7 mouse cellular contexts compared by ENCODE assay signal in the genomic region with DNA sequence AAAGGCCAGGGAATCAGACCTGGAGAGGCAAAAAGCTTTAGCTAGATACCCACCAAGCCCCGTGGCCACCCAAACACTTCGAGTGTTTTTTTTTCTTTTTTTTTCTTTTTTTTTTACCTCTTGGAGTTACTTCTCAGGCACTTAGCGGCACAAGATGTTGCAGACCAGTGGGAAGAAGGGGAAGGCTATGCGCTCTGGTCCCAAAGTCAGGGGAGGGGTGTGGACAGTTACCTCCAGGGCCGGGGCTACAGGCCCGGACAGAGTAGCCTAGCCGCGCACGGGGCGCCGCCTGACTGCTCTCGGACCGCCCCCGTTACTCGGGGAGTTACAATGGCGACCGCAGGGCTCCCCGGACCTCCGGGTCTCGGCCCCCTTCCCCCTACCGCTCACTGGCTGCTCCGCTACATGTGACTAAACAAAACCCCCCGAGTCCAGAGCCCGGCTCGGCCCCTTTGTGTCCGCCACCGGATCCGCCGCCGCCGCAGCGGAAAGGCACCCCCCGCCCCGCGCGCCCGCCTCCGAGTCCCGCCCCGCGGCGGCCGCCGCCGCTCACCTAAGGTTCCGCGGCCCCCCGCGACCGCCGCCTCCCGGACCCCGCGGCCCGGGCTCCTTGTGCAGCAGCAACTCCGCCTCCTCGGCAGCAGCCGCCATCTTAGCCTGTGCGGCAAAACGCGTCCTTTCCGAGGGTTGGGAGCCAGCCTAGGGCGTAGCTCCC. TPM values are rescaled to one million over a fixed set of nuclear protein-coding genes. Genes with fewer than 3 reads are reported as not detected.
DNase-seq lines count a peak whose midpoint lies in the region; ATAC-seq and TF ChIP-seq lines count a peak whose summit lies in the region.

No protein-coding gene starts in this region.

- intact Hi-C loops in left cerebral cortex, postnatal 4 days (cut with DNase I), result no loop called here

- under 1% methylated on average over 63 of the region's 63 CpGs for WGBS in forebrain, embryonic 14.5 days
- 1% methylated on average over 49 of the region's 63 CpGs for WGBS in hindbrain, embryonic 11.5 days

- H3K9me3 ChIP-seq in G1E (replicated peaks), result no peaks in the 10 kb centered on the region
- H3K9me3 ChIP-seq in forebrain, embryonic 14.5 days (replicated peaks; ENCODE audit: control insufficient read depth, low read length), result no peaks in the 10 kb centered on the region
- no peaks in the 10 kb centered on the region for H3K9me3 ChIP-seq in hindbrain, embryonic 11.5 days (ENCODE audit: control insufficient read depth, low read length)

- H3K4me2 ChIP-seq in forebrain, embryonic 14.5 days (ENCODE audit: low read length), result peak overlapping the region; percentile 76
- H3K4me2 ChIP-seq in hindbrain, embryonic 11.5 days (replicated peaks; ENCODE audit: low read depth, low read length), result peak overlapping the region; percentile 71

- H3K9ac ChIP-seq in forebrain, embryonic 14.5 days (ENCODE audit: low read length), result peak overlapping the region; percentile 97
- peak overlapping the region; percentile 99 for H3K9ac ChIP-seq in hindbrain, embryonic 11.5 days (ENCODE audit: low read depth, low read length)

- peaks cover 29% of the 10 kb centered on the region for H3K36me3 ChIP-seq in G1E (replicated peaks)
- peaks cover 6% of the 10 kb centered on the region; the same call in 1 of the 2 replicates for H3K36me3 ChIP-seq in forebrain, embryonic 14.5 days (ENCODE audit: control insufficient read depth, insufficient read depth, low read length)
- H3K36me3 ChIP-seq in hindbrain, embryonic 11.5 days (ENCODE audit: control insufficient read depth, insufficient read depth, low read length), result no peaks in the 10 kb centered on the region

- no peak for TF ChIP-seq CTCF in G1E (IDR thresholded peaks at IDR 0.05; ENCODE audit: low read depth, low read length)

- H3K4me1 ChIP-seq in G1E (ENCODE audit: insufficient read depth, low read depth, low read length), result peaks cover 38% of the 10 kb centered on the region
- peaks cover 14% of the 10 kb centered on the region; the same call in 1 of the 2 replicates for H3K4me1 ChIP-seq in forebrain, embryonic 14.5 days (ENCODE audit: control insufficient read depth, insufficient read depth, low read length)
- peaks cover 6% of the 10 kb centered on the region; the same call in 1 of the 2 replicates for H3K4me1 ChIP-seq in hindbrain, embryonic 11.5 days (replicated peaks; ENCODE audit: control insufficient read depth, insufficient read depth, low read length)

- ATAC-seq in G1E (ENCODE audit: extremely low read depth, insufficient number of reproducible peaks, low FRiP score, poor library complexity, severe bottlenecking), result peak; percentile 30
- ATAC-seq in forebrain, embryonic 14.5 days, result peak; percentile 89
- peak; percentile 92 for ATAC-seq in hindbrain, embryonic 11.5 days (ENCODE audit: low FRiP score)

- peak; percentile 76 for DNase-seq in G1E (ENCODE audit: low spot score)
- peak; percentile 77 to 86 for DNase-seq in adrenal gland, postnatal 36 days
- peak; percentile 84 for DNase-seq in forebrain, embryonic 14.5 days (ENCODE audit: low spot score)
- peak; percentile 82 for DNase-seq in hindbrain, embryonic 11.5 days (ENCODE audit: low spot score)
- peak; percentile 84 for DNase-seq in left cerebral cortex, postnatal 4 days
- DNase-seq in mesoderm, embryonic 11.5 days (ENCODE audit: low read depth, low spot score), result peak; percentile 86
- DNase-seq in spleen, postnatal 10 days (ENCODE audit: low spot score in 2 of 2), result peak; percentile 74 to 83

- H3K27ac ChIP-seq in forebrain, embryonic 14.5 days (ENCODE audit: low read depth, low read length), result peak overlapping the region; percentile 99
- peak overlapping the region; percentile 99 for H3K27ac ChIP-seq in hindbrain, embryonic 11.5 days (ENCODE audit: low read depth, low read length)

- peak overlapping the region; percentile 83 for H3K4me3 ChIP-seq in G1E (ENCODE audit: low read depth, low read length)
- peak overlapping the region; percentile 83 for H3K4me3 ChIP-seq in forebrain, embryonic 14.5 days (ENCODE audit: low read depth, low read length)
- H3K4me3 ChIP-seq in hindbrain, embryonic 11.5 days (ENCODE audit: low read depth, low read length), result peak overlapping the region; percentile 90

- peaks cover 3% of the 10 kb centered on the region; the same call in 1 of the 2 replicates for H3K27me3 ChIP-seq in G1E (ENCODE audit: insufficient read depth, low read length)
- H3K27me3 ChIP-seq in forebrain, embryonic 14.5 days (replicated peaks; ENCODE audit: control insufficient read depth, insufficient read depth, low read length), result no peaks in the 10 kb centered on the region
- no peaks in the 10 kb centered on the region for H3K27me3 ChIP-seq in hindbrain, embryonic 11.5 days (ENCODE audit: control insufficient read depth, insufficient read depth, low read length)

RNA-seq across cellular contexts. Expression of a gene that starts 1.2 kb away (rescaled TPM):
- total RNA-seq in G1E (2014; fragmentation: Nextera tagmentation) (97.8 and 114 TPM in 2 replicates), G1E (2017) (75.4 and 83.8 TPM in 2 replicates)
- polyA plus RNA-seq in G1E (2012), result 13.1 and 13.9 TPM in 2 replicates
- total RNA-seq in adrenal gland, postnatal 36 days (2021), result 10 to 100 TPM; 68.9 to 70.1 TPM
- 106 and 110 TPM in 2 replicates for polyA plus RNA-seq in forebrain, embryonic 14.5 days (2014; fragmentation: Nextera tagmentation; extraction: Ambion mirVana)
- polyA plus RNA-seq in hindbrain, embryonic 11.5 days (2014; fragmentation: Nextera tagmentation; extraction: Ambion mirVana), result 86.4 and 119 TPM in 2 replicates
- total RNA-seq in left cerebral cortex, postnatal 4 days (2021), result 100 to 1,000 TPM; 106 to 109 TPM

Comparison
In these comparisons a context has a peak if more than half of its experiments do, and no peak if none do; other contexts are left out.
1. Peak in every context shown above with its lines: DNase-seq, ATAC-seq, H3K4me3 ChIP-seq and H3K27ac ChIP-seq.
2. ATAC-seq: peak in every context shown above with its lines; median percentile 92 in hindbrain, embryonic 11.5 days; 89 in forebrain, embryonic 14.5 days; 30 in G1E.